Mouse (Mus musculus) limb, embryonic 13.5 days (tissue): ENCODE measurements around the gene Lrrc15. TPM values are rescaled to one million over a fixed set of nuclear protein-coding genes. Genes with fewer than 3 reads are reported as not detected.

Experiments used
- ATAC-seq: fragments of 200-750 bp; cut with Nextera tagmentation; 2 replicates; pipeline ENCODE4 v1.8.0; 2017; ENCODE audit warnings: low read depth, moderate number of reproducible peaks, moderate TSS enrichment; ENCODE audit not compliant: low FRiP score
- H3K27ac ChIP-seq: fragments of 300-500 bp; sonication (generic); 2 replicates; pipeline ENCODE4 v1.5.1; 2015; ENCODE audit warnings: inconsistent platforms, mild to moderate bottlenecking, moderate library complexity
- H3K27me3 ChIP-seq: fragments of 300-500 bp; sonication (generic); 2 replicates; pipeline ENCODE4 v1.6.1; 2015; ENCODE audit warnings: mild to moderate bottlenecking, inconsistent platforms
- H3K36me3 ChIP-seq: fragments of 300-500 bp; sonication (generic); 2 replicates; pipeline ENCODE4 v1.6.1; 2015; ENCODE audit warnings: inconsistent platforms, mild to moderate bottlenecking, moderate library complexity
- H3K4me1 ChIP-seq: fragments of 300-500 bp; sonication (generic); 2 replicates; pipeline ENCODE4 v1.6.1; 2015; ENCODE audit warnings: inconsistent platforms
- H3K4me2 ChIP-seq: fragments of 300-500 bp; sonication (generic); replicated peaks from 2 replicates; pipeline ENCODE4 v1.6.1; 2015; ENCODE audit warnings: inconsistent platforms, mild to moderate bottlenecking, moderate library complexity
- H3K4me3 ChIP-seq: fragments of 300-500 bp; sonication (generic); 2 replicates; pipeline ENCODE4 v1.5.1; 2015; ENCODE audit warnings: moderate library complexity, mild to moderate bottlenecking, inconsistent platforms
- H3K9ac ChIP-seq: fragments of 300-500 bp; sonication (generic); 2 replicates; pipeline ENCODE4 v1.6.1; 2015; ENCODE audit warnings: mild to moderate bottlenecking, inconsistent platforms
- H3K9me3 ChIP-seq: fragments of 300-500 bp; sonication (generic); 2 replicates; pipeline ENCODE4 v1.6.1; 2016; ENCODE audit warnings: inconsistent platforms
- WGBS: fragments of 180-500 bp; shearing (Covaris S2); methylation state at CpG from one replicate; pipeline ENCODE4 v1.1.7; 2015; 5-methylcytosine and 5-hydroxymethylcytosine counted together
- polyA plus RNA-seq: library from polyadenylated mRNA; unstranded; fragments of >200 nt; fragmentation: Nextera tagmentation; extraction: Ambion mirVana; gene quantifications from 2 replicates; pipeline ENCODE4 v1.2.1, GENCODE M21; 2015

The Lrrc15 gene
- polyA plus RNA-seq, 1 experiment from 2014 or later, result 1.1 TPM

GRCm38 (mm10) chr16:30258441-30258840 lies 24.6 kb downstream of the Lrrc15 start:
- Histone ChIP-seq H3K9me3 (no peaks in the 10 kb centered on the region), H3K4me3 (no peak overlapping the region), H3K4me2 (no peak overlapping the region), H3K36me3 (no peaks in the 10 kb centered on the region), H3K4me1 (peaks cover 7% of the 10 kb centered on the region; the same call in 1 of the 2 replicates), H3K27ac (no peak overlapping the region), H3K27me3 (no peaks in the 10 kb centered on the region), H3K9ac (no peak overlapping the region)
- 88% methylated on average over 7 of the region's 7 CpGs for WGBS
- no peak for ATAC-seq

- H3K27ac ChIP-seq, result no peak overlapping the region
- no peak overlapping the region for H3K4me3 ChIP-seq
- no peaks in the 10 kb centered on the region for H3K36me3 ChIP-seq
- 75% methylated on average over 9 of the region's 9 CpGs for WGBS
- peaks cover 7% of the 10 kb centered on the region; the same call in 1 of the 2 replicates for H3K4me1 ChIP-seq
- H3K27me3 ChIP-seq, result no peaks in the 10 kb centered on the region
- H3K9ac ChIP-seq, result no peak overlapping the region
- H3K9me3 ChIP-seq, result no peaks in the 10 kb centered on the region
- no peak for ATAC-seq
- H3K4me2 ChIP-seq, result no peak overlapping the region
These were observed 25.3 kb downstream of the Lrrc15 start for GRCm38 (mm10) chr16:30257718-30258117.

DNA sequence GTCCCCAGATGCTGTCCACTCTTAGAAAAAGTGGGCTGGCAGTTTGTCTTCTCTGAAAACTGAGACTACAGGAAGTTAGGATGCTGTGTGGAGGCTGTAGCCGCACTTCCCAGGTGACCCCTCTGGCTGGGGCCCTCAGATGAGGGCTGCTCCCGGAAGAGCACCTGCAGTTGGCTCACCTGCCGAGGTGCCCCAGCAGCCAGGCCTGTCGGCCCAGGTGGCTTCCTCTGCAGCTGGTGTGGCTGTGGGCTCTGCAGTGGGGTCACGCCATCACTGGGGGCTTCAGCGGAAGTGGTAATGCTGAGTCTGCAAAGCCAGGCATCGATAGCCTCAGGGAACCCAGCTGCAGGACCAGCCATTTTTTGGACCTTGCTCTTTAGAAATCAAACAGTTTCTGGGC lies 28.0 kb downstream of the Lrrc15 start:
- ATAC-seq, result no peak

DNA sequence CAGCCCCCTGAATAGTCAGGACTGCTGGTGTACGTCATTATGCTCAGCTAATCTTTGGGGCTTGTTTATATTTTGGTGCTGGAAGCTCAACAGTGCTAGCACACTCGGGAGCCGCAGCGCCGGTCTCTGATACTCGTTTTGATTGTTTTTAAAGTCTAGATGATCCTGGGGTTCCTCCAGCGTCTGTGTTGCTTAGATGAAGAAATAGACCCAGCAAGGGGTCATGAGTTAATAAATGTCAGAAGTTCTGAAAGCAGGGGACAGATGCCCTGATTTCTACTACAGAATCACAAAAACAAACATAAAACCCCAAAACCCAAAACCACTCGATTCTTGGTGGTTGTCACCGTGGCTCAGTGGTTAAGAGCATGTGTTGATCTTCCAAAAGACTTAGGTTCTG lies 29.2 kb downstream of the Lrrc15 start:
- Histone ChIP-seq H3K27ac (no peak overlapping the region), H3K9ac (no peak overlapping the region), H3K4me1 (peaks cover 12% of the 10 kb centered on the region), H3K4me3 (no peak overlapping the region), H3K36me3 (no peaks in the 10 kb centered on the region), H3K27me3 (peaks cover 16% of the 10 kb centered on the region), H3K4me2 (no peak overlapping the region), H3K9me3 (no peaks in the 10 kb centered on the region)
- ATAC-seq, result no peak
- WGBS, result 72% methylated on average over 9 of the region's 9 CpGs

More for the DNA sequence above, 28.0 kb downstream of the Lrrc15 start:
- H3K4me2 ChIP-seq, result no peak overlapping the region
- peaks cover 12% of the 10 kb centered on the region for H3K4me1 ChIP-seq
- H3K4me3 ChIP-seq, result no peak overlapping the region
- H3K36me3 ChIP-seq, result no peaks in the 10 kb centered on the region
- no peaks in the 10 kb centered on the region for H3K9me3 ChIP-seq
- H3K27me3 ChIP-seq, result peaks cover 8% of the 10 kb centered on the region
- WGBS, result 42% methylated on average over 7 of the region's 7 CpGs
- H3K27ac ChIP-seq, result no peak overlapping the region
- no peak overlapping the region for H3K9ac ChIP-seq

GRCm38 (mm10) chr16:30253374-30253773 lies 29.7 kb downstream of the Lrrc15 start:
- H3K27me3 ChIP-seq, result peaks cover 16% of the 10 kb centered on the region
- H3K4me1 ChIP-seq, result peaks cover 12% of the 10 kb centered on the region
- H3K9ac ChIP-seq, result no peak overlapping the region
- ATAC-seq, result no peak
- H3K4me3 ChIP-seq, result no peak overlapping the region
- 85% methylated on average over 4 of the region's 4 CpGs for WGBS
- H3K36me3 ChIP-seq, result no peaks in the 10 kb centered on the region
- no peak overlapping the region for H3K27ac ChIP-seq
- no peak overlapping the region for H3K4me2 ChIP-seq
- no peaks in the 10 kb centered on the region for H3K9me3 ChIP-seq

DNA sequence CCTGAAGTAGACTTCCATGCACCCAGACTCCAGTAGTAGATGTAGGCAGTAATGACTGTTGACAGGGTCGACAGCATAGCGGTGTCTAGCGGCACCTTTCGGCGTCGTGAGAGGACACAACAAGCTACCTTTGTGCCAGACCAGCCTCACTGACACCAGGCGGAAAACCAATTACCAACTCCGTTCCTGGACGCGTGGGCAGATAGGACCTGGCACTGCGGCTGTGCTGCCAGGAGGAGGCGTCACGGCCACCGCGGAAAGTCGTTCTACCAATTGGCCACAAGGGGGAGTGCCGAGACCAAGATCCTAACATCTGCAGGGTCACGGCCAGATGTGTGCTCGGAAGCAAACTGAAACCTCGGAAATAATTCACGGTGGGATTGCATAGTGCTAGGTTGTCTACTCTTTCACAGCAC lies 31.0 kb downstream of the Lrrc15 start:
- H3K9ac ChIP-seq, result no peak overlapping the region
- peaks cover 16% of the 10 kb centered on the region for H3K27me3 ChIP-seq
- no peaks in the 10 kb centered on the region for H3K36me3 ChIP-seq
- H3K9me3 ChIP-seq, result no peaks in the 10 kb centered on the region
- peaks cover 12% of the 10 kb centered on the region for H3K4me1 ChIP-seq
- H3K27ac ChIP-seq, result no peak overlapping the region
- H3K4me2 ChIP-seq, result peak overlapping the region; percentile 56
- peak; percentile 78; the same call in 1 of the 2 replicates for ATAC-seq
- peak overlapping the region; percentile 23 for H3K4me3 ChIP-seq
- under 1% methylated on average over 21 of the region's 21 CpGs for WGBS

DNA sequence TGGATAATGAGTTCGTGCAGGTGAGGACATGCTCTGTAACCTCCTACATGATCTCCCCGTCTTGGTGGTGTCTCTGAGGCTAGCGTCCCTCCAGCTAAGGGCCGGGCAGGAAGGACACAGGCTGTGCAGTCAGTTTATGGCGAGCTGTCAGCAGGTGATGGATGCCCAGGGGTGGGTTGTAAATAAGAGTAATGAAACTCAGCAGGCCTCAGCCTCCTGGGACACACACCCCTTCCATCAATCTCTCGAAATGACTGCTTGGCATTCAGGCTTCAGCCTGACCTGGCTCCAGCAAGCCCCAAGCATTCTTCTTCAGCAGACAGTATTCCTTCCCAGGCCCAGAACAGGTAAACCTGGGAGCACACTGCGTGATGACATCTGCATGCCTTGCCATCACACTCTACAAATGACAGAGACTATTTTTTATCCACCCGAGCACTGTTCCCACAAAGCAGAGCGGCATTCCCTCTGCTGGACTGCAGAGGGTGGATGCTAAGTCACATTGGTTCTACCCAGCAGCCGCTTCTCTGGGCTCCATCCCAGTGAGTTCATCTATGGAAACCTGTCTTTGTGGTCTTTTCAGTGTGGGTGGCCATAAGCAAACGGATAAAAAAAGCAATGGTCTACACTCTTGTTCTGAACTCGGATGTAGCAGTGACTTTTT lies 38.9 kb downstream of the Lrrc15 start:
- Histone ChIP-seq H3K27me3 (peaks cover 3% of the 10 kb centered on the region; the same call in 1 of the 2 replicates), H3K4me3 (no peak overlapping the region), H3K4me2 (no peak overlapping the region), H3K4me1 (peaks cover 22% of the 10 kb centered on the region), H3K36me3 (no peaks in the 10 kb centered on the region), H3K9me3 (no peaks in the 10 kb centered on the region), H3K9ac (no peak overlapping the region), H3K27ac (no peak overlapping the region)
- 26% methylated on average over 12 of the region's 12 CpGs for WGBS
- ATAC-seq, result no peak

DNA sequence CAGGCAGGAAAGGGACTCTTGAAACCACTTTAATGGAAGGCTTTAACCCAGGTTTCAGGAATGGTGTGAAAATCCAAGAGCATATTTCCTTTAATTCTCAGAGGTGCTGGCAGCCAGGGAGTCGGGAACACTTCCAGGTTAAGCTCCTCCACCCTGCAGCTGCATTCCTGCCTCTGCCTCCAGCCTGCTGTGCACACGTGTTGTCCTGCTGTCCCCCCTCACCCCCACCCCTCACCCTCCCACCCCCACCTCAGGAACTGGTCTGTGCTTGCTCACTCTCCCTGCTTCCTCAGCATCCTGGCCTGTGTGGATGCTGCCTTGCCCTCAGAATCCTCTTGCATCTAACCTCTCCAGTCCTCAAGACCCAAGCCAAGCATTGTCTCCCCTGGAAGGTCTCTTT lies 41.4 kb downstream of the Lrrc15 start:
- Histone ChIP-seq H3K4me2 (no peak overlapping the region), H3K9me3 (no peaks in the 10 kb centered on the region), H3K27me3 (peaks cover 16% of the 10 kb centered on the region), H3K36me3 (no peaks in the 10 kb centered on the region), H3K9ac (no peak overlapping the region), H3K4me1 (peaks cover 30% of the 10 kb centered on the region), H3K4me3 (no peak overlapping the region), H3K27ac (peak overlapping the region; percentile 44; the same call in 1 of the 2 replicates)
- peak; percentile 35; the same call in 1 of the 2 replicates for ATAC-seq
- 6% methylated on average over 2 of the region's 2 CpGs for WGBS

GRCm38 (mm10) chr16:30238791-30239190 lies 44.3 kb downstream of the Lrrc15 start:
- Histone ChIP-seq H3K36me3 (no peaks in the 10 kb centered on the region), H3K27me3 (peaks cover 30% of the 10 kb centered on the region), H3K9me3 (no peaks in the 10 kb centered on the region), H3K9ac (no peak overlapping the region), H3K4me3 (no peak overlapping the region), H3K4me1 (peaks cover 52% of the 10 kb centered on the region), H3K4me2 (no peak overlapping the region), H3K27ac (no peak overlapping the region)
- WGBS, result 77% methylated on average over 6 of the region's 6 CpGs
- no peak for ATAC-seq

GRCm38 (mm10) chr16:30236091-30236699 lies 46.9 kb downstream of the Lrrc15 start:
- Histone ChIP-seq H3K4me2 (peak overlapping the region; percentile 66), H3K4me1 (peaks cover 57% of the 10 kb centered on the region), H3K27me3 (peaks cover 35% of the 10 kb centered on the region), H3K27ac (peak overlapping the region; percentile 81; the same call in 1 of the 2 replicates), H3K4me3 (peak overlapping the region; percentile 37), H3K9ac (0 out of 2 replicates have a peak overlapping the region, but pooled peaks have one; percentile 51), H3K9me3 (no peaks in the 10 kb centered on the region), H3K36me3 (no peaks in the 10 kb centered on the region)
- 1% methylated on average over 33 of the region's 33 CpGs for WGBS
- ATAC-seq, result peak; percentile 83

GRCm38 (mm10) chr16:30235577-30235976 lies 47.5 kb downstream of the Lrrc15 start:
- ATAC-seq, result no peak
- Histone ChIP-seq H3K27ac (peak overlapping the region; percentile 81; the same call in 1 of the 2 replicates), H3K9ac (peak overlapping the region; percentile 19; the same call in 1 of the 2 replicates), H3K9me3 (no peaks in the 10 kb centered on the region), H3K4me2 (peak overlapping the region; percentile 66), H3K4me1 (peaks cover 59% of the 10 kb centered on the region), H3K4me3 (no peak overlapping the region), H3K27me3 (peaks cover 35% of the 10 kb centered on the region), H3K36me3 (no peaks in the 10 kb centered on the region)
- 21% methylated on average over 2 of the region's 2 CpGs for WGBS

GRCm38 (mm10) chr16:30234636-30235546 lies 48.2 kb downstream of the Lrrc15 start:
- 36% methylated on average over 12 of the region's 12 CpGs for WGBS
- peak overlapping the region; percentile 19; the same call in 1 of the 2 replicates for H3K9ac ChIP-seq
- H3K9me3 ChIP-seq, result no peaks in the 10 kb centered on the region
- H3K4me3 ChIP-seq, result no peak overlapping the region
- no peak for ATAC-seq
- peaks cover 59% of the 10 kb centered on the region for H3K4me1 ChIP-seq
- H3K27ac ChIP-seq, result no peak overlapping the region
- peaks cover 35% of the 10 kb centered on the region for H3K27me3 ChIP-seq
- H3K36me3 ChIP-seq, result no peaks in the 10 kb centered on the region
- no peak overlapping the region for H3K4me2 ChIP-seq
